Mouse (Mus musculus) midbrain, embryonic 14.5 days (tissue): ENCODE measurements around the gene Uts2r. TPM values are rescaled to one million over a fixed set of nuclear protein-coding genes. Genes with fewer than 3 reads are reported as not detected.

ENCODE experiments used
- ATAC-seq: fragments of 200-750 bp; cut with Nextera tagmentation; 2 replicates; pipeline ENCODE4 v1.8.0; 2017; ENCODE audit warnings: moderate number of reproducible peaks, moderate library complexity; ENCODE audit not compliant: low FRiP score, low TSS enrichment
- DNase-seq: peaks from one replicate; pipeline ENCODE4 v3.0.0-alpha.2; 2015
- H3K27ac ChIP-seq: fragments of 300-500 bp; sonication (generic); replicated peaks from 2 replicates; pipeline ENCODE4 v1.5.1; 2014; ENCODE audit warnings: mild to moderate bottlenecking, low read depth, low read length, moderate library complexity
- H3K27me3 ChIP-seq: fragments of 300-500 bp; sonication (generic); 2 replicates; pipeline ENCODE4 v1.6.1; 2014; ENCODE audit warnings: low read length, control low read depth, mixed read lengths; ENCODE audit not compliant: control insufficient read depth, insufficient read depth
- H3K36me3 ChIP-seq: fragments of 300-500 bp; sonication (generic); 2 replicates; pipeline ENCODE4 v1.6.1; 2014; ENCODE audit warnings: low read length, control low read depth; ENCODE audit not compliant: control insufficient read depth, insufficient read depth
- H3K4me1 ChIP-seq: fragments of 300-500 bp; sonication (generic); 2 replicates; pipeline ENCODE4 v1.6.1; 2014; ENCODE audit warnings: mild to moderate bottlenecking, antibody characterized with exemption, low read length, control low read depth; ENCODE audit not compliant: control insufficient read depth, insufficient read depth
- H3K4me2 ChIP-seq: fragments of 300-500 bp; sonication (generic); 2 replicates; pipeline ENCODE4 v1.6.1; 2014; ENCODE audit warnings: mild to moderate bottlenecking, low read length, moderate library complexity
- H3K4me3 ChIP-seq: fragments of 300-500 bp; sonication (generic); replicated peaks from 2 replicates; pipeline ENCODE4 v1.5.1; 2014; ENCODE audit warnings: low read depth, low read length
- H3K9ac ChIP-seq: fragments of 300-500 bp; sonication (generic); replicated peaks from 2 replicates; pipeline ENCODE4 v1.6.1; 2014; ENCODE audit warnings: mild to moderate bottlenecking, low read length, moderate library complexity
- H3K9me3 ChIP-seq: fragments of 300-500 bp; sonication (generic); 2 replicates; pipeline ENCODE4 v1.6.1; 2016; ENCODE audit warnings: low read length, control low read depth, mixed read lengths; ENCODE audit not compliant: control insufficient read depth
- WGBS: fragments of 180-500 bp; shearing (Covaris S2); extraction: QIAGEN DNeasy Blood & Tissue Kit; methylation state at CpG from one replicate; pipeline ENCODE4 v1.1.7; 2014; 5-methylcytosine and 5-hydroxymethylcytosine counted together
- polyA plus RNA-seq: library from polyadenylated mRNA; unstranded; fragments of >200 nt; fragmentation: Nextera tagmentation; extraction: Ambion mirVana; gene quantifications from 2 replicates; pipeline ENCODE4 v1.2.1, GENCODE M21; 2014

The Uts2r gene
- polyA plus RNA-seq: 0.45 and 0.88 TPM in 2 replicates

GRCm38 (mm10) chr11:121159971-121160370, at the start of gene Uts2r:
TSS of gene Uts2r (plus strand) at chr11:121160271.
- Histone ChIP-seq H3K4me1 (peaks cover 5% of the 10 kb centered on the region), H3K27me3 (peaks cover 27% of the 10 kb centered on the region), H3K9ac (no peak within 1 kb of the TSS), H3K4me2 (no peak within 1 kb of the TSS), H3K9me3 (no peaks in the 10 kb centered on the region), H3K36me3 (no peaks in the 10 kb centered on the region), H3K27ac (no peak within 1 kb of the TSS), H3K4me3 (no peak within 1 kb of the TSS)
- 89% methylated on average over 5 of the region's 5 CpGs for WGBS
- ATAC-seq: no peak
- no peak for DNase-seq

DNA sequence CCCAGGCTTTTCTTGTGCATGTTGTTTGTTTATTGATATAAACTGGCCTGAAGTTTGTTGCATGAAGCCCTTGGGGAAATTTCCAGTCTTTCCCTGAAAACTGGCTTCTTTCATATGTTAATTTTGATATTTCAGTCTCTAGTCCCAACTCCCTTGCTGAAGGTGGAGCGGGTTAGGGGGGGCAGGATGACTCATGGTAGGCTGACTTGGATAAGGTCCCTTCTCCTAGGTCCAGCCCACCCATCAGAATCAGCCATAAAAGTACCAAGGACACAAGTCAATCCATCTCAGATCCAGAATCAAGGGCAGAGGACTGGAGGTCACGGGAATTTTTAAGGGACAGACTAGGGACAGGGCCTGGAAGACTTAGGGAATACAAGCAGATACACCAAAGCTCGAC, 49.0 kb upstream of the Uts2r start:
- no peak for DNase-seq
- H3K4me3 ChIP-seq: no peak overlapping the region
- H3K9ac ChIP-seq: no peak overlapping the region
- H3K9me3 ChIP-seq: no peaks in the 10 kb centered on the region
- H3K36me3 ChIP-seq: no peaks in the 10 kb centered on the region
- no peak for ATAC-seq
- H3K27me3 ChIP-seq: no peaks in the 10 kb centered on the region
- WGBS: 87% methylated on average over 3 of the region's 3 CpGs
- no peak overlapping the region for H3K27ac ChIP-seq
- H3K4me2 ChIP-seq: no peak overlapping the region
- no peaks in the 10 kb centered on the region for H3K4me1 ChIP-seq

DNA sequence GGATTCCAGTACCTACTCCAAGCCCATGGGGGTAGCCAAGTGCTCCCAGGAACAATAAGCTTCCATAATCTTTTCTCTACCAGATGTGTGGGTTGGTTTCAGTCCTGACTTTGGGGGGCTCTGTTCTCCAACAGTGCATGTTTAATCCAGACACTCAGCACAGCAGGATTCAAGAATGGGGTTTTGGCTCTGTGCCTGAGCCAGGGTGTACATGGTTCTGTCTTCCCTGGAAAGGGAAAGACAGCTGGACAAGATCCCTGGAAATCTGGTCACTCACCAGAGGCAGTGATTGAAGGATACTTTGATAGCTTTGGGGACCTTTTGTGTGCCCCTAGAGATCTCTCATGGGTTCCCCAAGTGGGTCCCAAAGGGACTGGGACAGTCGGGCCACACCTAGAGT, 48.5 kb upstream of the Uts2r start:
- DNase-seq: no peak
- no peak for ATAC-seq
- Histone ChIP-seq H3K9ac (no peak overlapping the region), H3K4me1 (no peaks in the 10 kb centered on the region), H3K36me3 (no peaks in the 10 kb centered on the region), H3K9me3 (no peaks in the 10 kb centered on the region), H3K4me2 (no peak overlapping the region), H3K27ac (no peak overlapping the region), H3K4me3 (no peak overlapping the region), H3K27me3 (no peaks in the 10 kb centered on the region)
- WGBS: 83% methylated on average over 1 of the region's 1 CpGs

DNA sequence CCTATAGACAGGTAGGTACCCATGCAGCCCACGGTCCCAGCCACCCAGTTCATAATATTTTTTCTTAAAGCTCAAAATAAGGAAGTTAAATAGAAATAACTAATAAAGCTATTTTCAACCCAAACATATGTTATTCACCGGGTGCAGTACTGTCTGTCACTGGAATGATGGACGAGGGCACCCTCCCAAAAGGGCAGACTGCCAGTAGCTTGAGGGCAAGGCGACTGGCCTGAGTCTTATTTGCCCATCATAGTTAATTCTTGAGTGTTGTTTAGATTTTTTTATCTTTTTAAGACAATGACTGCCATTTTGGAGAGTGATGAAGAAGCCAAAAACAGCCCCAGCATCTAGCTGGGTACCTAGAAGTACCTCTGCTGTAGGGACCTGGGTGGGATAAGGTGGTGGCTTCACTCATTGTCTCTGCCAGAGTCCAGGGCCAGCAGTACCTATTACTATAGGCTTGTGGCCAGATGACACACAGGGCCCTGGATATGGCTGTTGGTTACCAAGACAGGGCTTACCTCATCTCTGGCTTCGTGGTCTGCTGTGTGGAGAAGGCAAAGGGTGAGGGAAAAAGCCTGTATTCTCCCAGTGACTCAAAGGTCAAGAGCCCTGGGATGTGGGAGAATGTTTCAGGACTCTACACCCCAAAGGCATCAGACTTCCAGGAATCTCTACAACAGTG, 47.8 kb upstream of the Uts2r start:
- no peaks in the 10 kb centered on the region for H3K36me3 ChIP-seq
- no peak overlapping the region for H3K9ac ChIP-seq
- WGBS: 85% methylated on average over 5 of the region's 5 CpGs
- no peaks in the 10 kb centered on the region for H3K9me3 ChIP-seq
- no peaks in the 10 kb centered on the region for H3K4me1 ChIP-seq
- no peaks in the 10 kb centered on the region for H3K27me3 ChIP-seq
- H3K4me3 ChIP-seq: no peak overlapping the region
- ATAC-seq: no peak
- H3K27ac ChIP-seq: no peak overlapping the region
- no peak overlapping the region for H3K4me2 ChIP-seq
- DNase-seq: no peak

- Histone ChIP-seq H3K27me3 (no peaks in the 10 kb centered on the region), H3K4me2 (no peak overlapping the region), H3K9me3 (no peaks in the 10 kb centered on the region), H3K4me3 (no peak overlapping the region), H3K36me3 (no peaks in the 10 kb centered on the region), H3K9ac (no peak overlapping the region), H3K4me1 (no peaks in the 10 kb centered on the region), H3K27ac (no peak overlapping the region)
- DNase-seq (no peak), ATAC-seq (no peak)
- WGBS: 92% methylated on average over 18 of the region's 18 CpGs
Observed at GRCm38 (mm10) chr11:121118106-121118505, 42.0 kb upstream of the Uts2r start.

- H3K9ac ChIP-seq: no peak within 1 kb of the TSS
- H3K27me3 ChIP-seq: no peaks in the 10 kb centered on the region
- no peaks in the 10 kb centered on the region for H3K4me1 ChIP-seq
- DNase-seq (no peak), ATAC-seq (no peak)
- no peaks in the 10 kb centered on the region for H3K9me3 ChIP-seq
- WGBS: 68% methylated on average over 3 of the region's 3 CpGs
- H3K4me3 ChIP-seq: no peak within 1 kb of the TSS
- H3K36me3 ChIP-seq: no peaks in the 10 kb centered on the region
- no peak within 1 kb of the TSS for H3K4me2 ChIP-seq
- no peak within 1 kb of the TSS for H3K27ac ChIP-seq
Observed at GRCm38 (mm10) chr11:121118577-121118976, 41.5 kb upstream of the Uts2r start, which contains the start of gene Tex19.2. TSS of gene Tex19.2 (minus strand) at chr11:121118677.

DNA sequence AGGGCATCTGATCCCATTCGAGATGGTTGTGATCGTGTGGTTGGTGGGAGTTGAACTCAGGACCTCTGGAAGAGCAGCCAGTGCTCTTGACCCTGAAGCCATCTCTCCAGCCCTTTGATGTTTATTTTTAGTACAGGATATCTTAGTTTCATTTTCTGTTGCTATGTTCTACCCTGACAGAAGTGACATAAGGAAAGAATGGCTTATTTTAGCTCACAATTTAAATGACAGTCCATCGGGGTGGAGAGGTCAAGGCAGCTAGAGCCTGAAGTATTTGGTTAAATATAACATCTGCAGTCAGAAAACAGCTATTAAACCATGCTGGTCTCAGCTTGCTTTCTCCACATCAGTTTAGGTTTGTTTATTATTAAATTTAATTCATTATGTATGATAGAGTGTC, 38.9 kb upstream of the Uts2r start:
- Histone ChIP-seq H3K4me3 (no peak overlapping the region), H3K9ac (no peak overlapping the region), H3K4me1 (no peaks in the 10 kb centered on the region), H3K27ac (no peak overlapping the region), H3K4me2 (no peak overlapping the region), H3K27me3 (no peaks in the 10 kb centered on the region), H3K36me3 (no peaks in the 10 kb centered on the region), H3K9me3 (no peaks in the 10 kb centered on the region)
- 93% methylated on average over 3 of the region's 3 CpGs for WGBS
- ATAC-seq (no peak), DNase-seq (no peak)

DNA sequence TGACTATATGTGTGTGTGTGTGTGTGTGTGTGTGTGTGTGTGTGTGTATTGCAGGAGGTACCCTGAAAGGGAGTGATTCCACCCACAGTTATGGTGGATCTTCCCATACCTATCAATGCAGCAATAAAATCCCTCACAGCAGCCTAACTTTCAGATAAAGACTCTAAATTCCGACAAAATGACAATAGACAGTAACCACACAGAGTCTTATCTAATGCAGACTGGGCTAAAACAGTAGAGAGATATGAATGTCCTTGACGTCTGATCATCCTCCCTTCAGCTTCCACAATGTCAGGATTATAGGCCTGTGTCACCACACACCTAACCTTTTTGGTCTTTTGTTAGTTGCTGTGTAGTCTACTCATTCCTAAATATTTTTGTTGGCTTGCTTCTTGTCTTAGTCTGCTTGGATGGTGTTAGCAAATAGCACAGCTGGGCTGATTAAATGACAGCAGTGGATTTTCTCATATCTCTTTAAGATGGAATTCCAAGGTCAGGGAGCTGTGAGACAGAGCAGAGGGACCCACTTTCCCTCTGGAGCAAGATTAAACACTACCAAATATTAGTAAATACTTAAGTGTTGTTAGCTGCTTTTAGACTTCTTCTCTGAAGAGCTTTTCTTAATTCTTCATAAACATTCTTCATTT, 37.9 kb upstream of the Uts2r start:
- no peak overlapping the region for H3K4me2 ChIP-seq
- DNase-seq: no peak
- no peaks in the 10 kb centered on the region for H3K4me1 ChIP-seq
- no peak overlapping the region for H3K27ac ChIP-seq
- 78% methylated on average over 2 of the region's 2 CpGs for WGBS
- no peak overlapping the region for H3K4me3 ChIP-seq
- H3K27me3 ChIP-seq: no peaks in the 10 kb centered on the region
- ATAC-seq: no peak
- no peaks in the 10 kb centered on the region for H3K36me3 ChIP-seq
- no peaks in the 10 kb centered on the region for H3K9me3 ChIP-seq
- H3K9ac ChIP-seq: no peak overlapping the region

GRCm38 (mm10) chr11:121123438-121123837, 36.6 kb upstream of the Uts2r start:
- Histone ChIP-seq H3K9ac (no peak overlapping the region), H3K4me1 (no peaks in the 10 kb centered on the region), H3K4me2 (no peak overlapping the region), H3K27me3 (no peaks in the 10 kb centered on the region), H3K36me3 (no peaks in the 10 kb centered on the region), H3K9me3 (no peaks in the 10 kb centered on the region), H3K4me3 (no peak overlapping the region), H3K27ac (no peak overlapping the region)
- no peak for DNase-seq
- ATAC-seq: no peak
- 91% methylated on average over 4 of the region's 4 CpGs for WGBS
